Mouse (Mus musculus) gastrocnemius, postnatal 14 days (tissue): Measurements from ENCODE around the gene Tprn. TPM values are rescaled to one million over a fixed set of nuclear protein-coding genes. Genes with fewer than 3 reads are reported as not detected.
A peak's percentile ranks its signal among the peaks of the same experiment; 100 is the strongest.

Experiments
- DNase-seq: peaks from one replicate; pipeline ENCODE4 v3.0.0; 2021; ENCODE audit warnings: mixed read lengths
- intact Hi-C: fragments of 180-260 bp; cut with DNase I; formaldehyde crosslinking; loops from one replicate; pipeline ENCODE4 v1.15.1; 2025; ENCODE audit warnings: low total_unique reads
- total RNA-seq, 2 experiments: library from RNA; stranded (reverse); gene quantifications; 2 replicates each; pipeline ENCODE4 v1.2.3; 2021

The Tprn gene
- total RNA-seq, 2 experiments from 2014 or later: 2.8 to 5.0 TPM

GRCm38 (mm10) chr2:25318119-25318966 is 55.9 kb downstream of the Tprn start:
- intact Hi-C loops: no loop called here
- no peak for DNase-seq

DNA sequence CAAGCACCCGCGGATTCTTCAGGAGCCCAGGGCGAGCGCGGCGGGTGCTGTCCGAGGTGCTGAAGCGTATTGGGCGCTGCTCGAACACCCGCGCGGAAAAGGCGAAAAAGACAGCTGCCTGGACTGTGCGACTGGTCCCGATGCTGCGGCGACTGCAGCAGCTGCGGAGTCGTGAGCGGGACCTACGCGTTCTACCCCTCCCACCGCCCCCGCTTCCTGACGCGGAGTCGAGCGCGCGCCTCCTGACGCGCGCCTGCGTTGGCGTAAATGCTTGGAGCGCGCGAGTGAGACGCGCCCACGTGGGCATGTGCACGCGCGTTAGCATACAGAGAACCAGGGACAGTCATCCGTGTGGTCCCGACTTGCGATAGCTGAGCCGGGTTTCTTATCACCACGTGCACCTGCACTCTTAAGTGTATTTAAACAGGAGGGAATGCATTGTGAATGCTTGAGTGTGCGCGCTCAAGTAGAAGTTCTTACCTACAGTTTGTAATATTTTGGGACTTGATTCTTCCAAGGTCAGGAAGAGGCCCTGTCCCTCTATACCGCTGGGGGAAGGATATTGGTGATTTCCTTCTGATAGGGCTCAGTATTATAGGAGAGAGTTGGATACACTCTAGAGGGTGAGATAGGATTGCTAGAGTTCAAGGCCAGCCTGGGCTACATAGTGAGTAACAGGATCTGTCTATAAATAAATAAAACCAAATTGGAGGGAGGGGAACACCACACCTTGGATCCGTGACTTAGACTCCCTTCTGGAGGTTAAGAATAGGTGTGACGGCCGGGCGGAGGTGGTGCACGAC is 56.8 kb downstream of the Tprn start, which contains the start of gene Grin1:
Gene Grin1 (minus strand): TSS at position 217 of the 803 bp plus-strand sequence.
- intact Hi-C loops: no loop called here
- peak; percentile 60 for DNase-seq

Other genes starting within 250 kb of the Tprn start
- gene Nsmf, start 208.3 kb upstream of the Tprn start, total RNA-seq: 10 to 100 TPM; 16.7 to 19.5 TPM
- gene Entpd8, start 182.3 kb upstream of the Tprn start, total RNA-seq: not detected
- not detected for gene Noxa1, start 167.5 kb upstream of the Tprn start, total RNA-seq
- 10 to 100 TPM; 11.3 to 13.6 TPM for gene Nrarp, start 81.9 kb upstream of the Tprn start, total RNA-seq
- 1 to 10 TPM; 1.9 TPM for gene Tor4a, start 65.7 kb upstream of the Tprn start, total RNA-seq
- 10 to 100 TPM; 24.1 to 26.1 TPM for gene Nelfb, start 51.1 kb upstream of the Tprn start, total RNA-seq
- not detected for gene Stpg3, start 48.0 kb upstream of the Tprn start, total RNA-seq
- gene Fam166a, start 43.9 kb upstream of the Tprn start, total RNA-seq: not detected
- 100 to 1,000 TPM; 291 to 431 TPM for gene Tubb4b, start 37.9 kb upstream of the Tprn start, total RNA-seq
- not detected for gene Slc34a3, start 28.3 kb upstream of the Tprn start, total RNA-seq
- gene Rnf224, start 25.8 kb upstream of the Tprn start, total RNA-seq: not detected
- gene Rnf208, start 20.4 kb upstream of the Tprn start, total RNA-seq: 1 to 10 TPM in 1 of 2 experiments, under 1 TPM in 1; 0.66 to 1.4 TPM
- not detected for gene Cysrt1, start 20.2 kb upstream of the Tprn start, total RNA-seq
- 1 to 10 TPM in 1 of 2 experiments, not detected in 1; 1.5 TPM for gene AL732309.1, start 15.8 kb upstream of the Tprn start, total RNA-seq
- 10 to 100 TPM; 13.5 to 13.6 TPM for gene Tmem203, start 7.2 kb upstream of the Tprn start, total RNA-seq
- 10 to 100 TPM; 28.9 to 34.2 TPM for gene Ssna1, start 9.8 kb downstream of the Tprn start, total RNA-seq
- gene Anapc2, start 9.9 kb downstream of the Tprn start, total RNA-seq: 10 to 100 TPM; 29.7 to 31.0 TPM
- gene Tmem210, start 25.5 kb downstream of the Tprn start, total RNA-seq: not detected
- not detected for gene Lrrc26, start 27.3 kb downstream of the Tprn start, total RNA-seq
- gene Grin1, start 56.6 kb downstream of the Tprn start, total RNA-seq: under 1 TPM in 1 of 2 experiments, not detected in 1; 0.22 TPM
- gene Man1b1, start 69.7 kb downstream of the Tprn start, total RNA-seq: 10 to 100 TPM; 16.7 to 17.0 TPM
- 1 to 10 TPM; 6.0 to 6.6 TPM for gene Dpp7, start 93.7 kb downstream of the Tprn start, total RNA-seq
- gene Uap1l1, start 103.1 kb downstream of the Tprn start, total RNA-seq: 1 to 10 TPM; 5.2 to 5.8 TPM
- gene Sapcd2, start 109.7 kb downstream of the Tprn start, total RNA-seq: 1 to 10 TPM; 1.2 to 1.6 TPM
- 10 to 100 TPM; 19.0 to 25.2 TPM for gene Entpd2, start 133.3 kb downstream of the Tprn start, total RNA-seq
- 10 to 100 TPM; 24.0 to 28.1 TPM for gene Npdc1, start 136.7 kb downstream of the Tprn start, total RNA-seq
- not detected for gene Fut7, start 160.6 kb downstream of the Tprn start, total RNA-seq
- gene Abca2, start 166.1 kb downstream of the Tprn start, total RNA-seq: 10 to 100 TPM in 1 of 2 experiments, 1 to 10 TPM in 1; 9.2 to 11.6 TPM
- not detected for gene Clic3, start 194.2 kb downstream of the Tprn start, total RNA-seq
- gene Paxx, start 198.5 kb downstream of the Tprn start, total RNA-seq: 10 to 100 TPM; 15.7 to 18.9 TPM
- 1 to 10 TPM; 1.3 to 1.4 TPM for gene Ptgds, start 207.4 kb downstream of the Tprn start, total RNA-seq
- gene Lcn12, start 231.3 kb downstream of the Tprn start, total RNA-seq: not detected
- 10 to 100 TPM; 68.6 to 70.5 TPM for gene Fbxw5, start 238.1 kb downstream of the Tprn start, total RNA-seq
- gene C8g, start 239.1 kb downstream of the Tprn start, total RNA-seq: under 1 TPM; 0.91 to 0.98 TPM